Mouse (Mus musculus) MEL-GATA-1-ER (cell line): ENCODE data around the gene Ap4s1.
"Not testable (repeated sequence)": the region's sequence is repeated elsewhere in the genome, so short reads cannot be mapped to it uniquely, and the experiment has no call there.

Experiments used
- DNase-seq: peaks from one replicate; pipeline ENCODE4 v3.0.0-alpha.2; 2012; ENCODE audit warnings: low read depth; ENCODE audit errors: extremely low read depth

Gene Ap4s1

DNA sequence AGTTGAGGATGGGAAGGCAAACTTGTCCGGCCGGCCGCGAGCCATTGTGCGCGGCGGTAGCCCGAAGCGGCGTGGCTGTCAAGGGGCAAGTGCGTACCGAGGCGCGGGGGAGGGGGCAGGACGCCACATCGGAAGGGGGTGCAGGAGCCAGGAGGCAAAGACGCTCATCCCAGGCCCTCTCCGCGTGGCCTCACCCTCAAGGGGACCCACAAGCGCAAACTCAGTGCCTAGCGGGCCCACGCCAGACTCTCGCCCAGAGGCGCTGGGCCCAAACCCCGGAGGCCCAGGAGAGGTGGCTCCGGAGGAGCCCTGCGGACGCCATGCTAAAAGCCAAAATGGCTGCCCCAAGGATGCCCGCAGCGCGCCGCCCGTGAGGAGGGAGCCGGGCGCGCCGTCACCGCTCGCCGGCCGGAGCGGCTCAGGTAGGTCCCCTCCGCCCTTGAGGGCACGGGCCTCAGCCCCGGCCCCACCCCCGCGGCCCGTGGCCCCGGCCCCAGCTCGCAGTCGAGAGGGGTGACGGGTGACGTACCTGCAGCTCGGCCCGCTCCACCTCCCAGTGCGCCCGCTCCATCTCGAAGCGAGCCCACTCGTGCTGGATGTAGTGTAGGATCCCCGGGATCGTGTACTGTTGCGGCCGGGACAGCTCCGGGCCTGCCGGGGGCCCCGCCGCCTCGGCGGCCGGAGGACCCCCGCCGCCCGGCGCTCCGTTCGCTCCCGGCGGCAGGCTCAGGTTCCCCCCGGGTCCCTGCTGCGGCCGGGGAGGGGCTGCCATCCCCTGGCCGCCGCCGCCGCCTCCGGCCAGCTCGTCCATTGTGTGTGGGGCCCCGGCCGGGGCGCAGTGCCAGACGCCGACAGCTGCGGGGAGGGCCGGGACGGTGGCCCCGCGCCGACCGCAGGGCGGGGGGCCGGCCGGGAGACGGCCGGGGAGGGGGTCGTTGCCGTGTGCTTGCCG, at the start of gene Ap4s1:
TSS of gene Ap4s1 (plus strand) at position 141 of the 952 bp plus-strand sequence.
- DNase-seq = no peak

DNA sequence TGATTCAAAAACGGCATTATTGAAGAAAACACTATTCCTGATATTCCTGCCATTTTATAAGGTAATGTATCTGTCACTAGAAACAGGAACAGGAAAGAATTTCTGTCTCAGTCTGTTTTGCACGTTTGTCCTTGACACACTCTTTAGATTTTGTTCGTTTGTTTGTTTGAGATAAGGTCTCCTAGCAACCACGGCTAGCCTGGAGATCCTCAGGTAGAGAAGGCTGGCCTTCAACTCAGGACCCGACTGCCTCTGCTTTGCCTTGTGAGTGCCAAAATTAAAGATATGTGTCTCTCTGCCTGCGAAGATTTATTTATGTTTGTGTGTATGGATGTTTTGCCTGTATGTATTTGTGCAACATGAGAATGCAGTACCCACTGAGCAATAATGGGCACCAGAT, 49.0 kb upstream of the Ap4s1 start:
- no peak for DNase-seq

DNA sequence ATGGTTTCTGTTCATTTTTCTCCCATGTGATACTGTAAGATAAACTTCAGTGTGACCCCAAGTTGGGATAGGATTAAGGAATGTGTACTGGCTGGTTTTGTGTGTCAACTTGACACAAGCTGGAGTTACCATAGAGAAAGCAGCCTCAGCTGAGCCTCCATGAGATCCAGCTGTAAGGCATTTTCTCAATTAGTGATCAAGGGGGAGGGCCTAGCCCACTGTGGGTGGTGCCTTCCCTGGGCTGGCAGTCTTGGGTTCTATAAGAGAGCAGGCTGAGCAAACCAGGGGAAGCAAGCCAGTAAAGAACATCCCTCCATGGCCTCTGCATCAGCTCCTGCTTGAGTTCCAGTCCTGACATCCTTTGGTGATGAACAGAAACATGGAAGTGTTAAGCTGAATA, 41.4 kb upstream of the Ap4s1 start:
- DNase-seq = not testable (repeated sequence)

DNA sequence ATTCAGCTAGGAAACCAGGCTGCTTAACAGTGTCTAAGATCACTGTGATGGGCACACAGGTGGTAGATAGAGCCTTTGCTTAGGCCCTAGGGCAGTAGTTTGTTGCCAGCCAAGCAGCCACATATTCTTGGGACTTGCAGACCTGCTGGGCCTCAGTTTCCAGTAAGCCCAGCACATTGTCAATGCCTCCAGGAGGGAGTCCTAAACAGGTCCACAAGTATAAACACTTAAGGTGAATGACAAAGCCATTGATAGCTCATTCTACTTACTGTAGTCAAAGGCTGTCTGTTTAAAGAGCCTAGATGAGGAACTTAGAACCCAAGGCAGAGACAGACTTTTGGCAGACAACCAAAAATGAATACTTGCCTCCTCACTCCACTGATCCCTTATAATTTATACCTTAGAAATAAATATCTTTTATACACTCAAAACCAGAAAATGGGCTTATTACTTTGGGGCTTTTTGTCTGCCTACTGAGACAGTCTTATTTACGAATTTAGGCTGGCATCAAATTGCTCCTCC, 34.8 kb upstream of the Ap4s1 start:
- DNase-seq = peak; percentile 59

DNA sequence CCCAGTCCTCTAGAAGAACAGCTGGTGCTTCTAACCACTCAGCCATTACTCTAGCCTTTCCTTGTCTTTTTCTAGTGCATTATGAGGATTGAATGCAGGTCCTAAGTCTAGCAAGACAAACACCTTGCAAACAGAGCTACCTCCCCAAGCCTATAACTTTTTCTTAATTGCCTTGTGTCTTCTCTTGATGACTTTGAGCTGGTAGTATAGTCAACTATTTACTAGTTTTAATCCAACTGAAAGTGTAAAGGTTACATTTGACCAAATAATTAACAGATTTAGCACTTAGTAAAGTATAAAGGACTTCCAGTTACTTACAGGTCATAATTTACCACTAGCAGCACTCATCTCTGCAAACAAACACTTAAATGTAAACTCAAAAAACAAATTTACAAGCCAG, 27.8 kb upstream of the Ap4s1 start:
- no peak for DNase-seq

DNA sequence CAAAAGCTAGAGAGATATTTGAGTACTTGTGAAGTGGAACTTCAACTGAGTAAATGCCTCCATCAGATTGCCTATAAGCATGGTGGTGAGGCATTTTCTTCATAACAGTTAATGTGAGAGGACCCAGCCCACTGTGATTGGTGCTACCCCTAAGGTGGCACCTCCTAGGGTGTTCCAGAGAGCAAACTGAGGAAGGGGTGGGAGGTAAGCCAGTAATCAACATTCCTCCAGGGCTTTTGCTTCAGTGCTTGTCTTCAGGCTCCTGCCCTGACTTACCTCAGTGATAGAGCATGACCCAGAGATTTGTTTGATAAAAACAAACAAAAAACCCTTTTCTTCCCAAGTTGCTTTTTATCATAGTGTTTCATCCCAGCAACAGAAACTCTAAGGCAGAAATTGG, 26.9 kb upstream of the Ap4s1 start:
- no peak for DNase-seq

DNA sequence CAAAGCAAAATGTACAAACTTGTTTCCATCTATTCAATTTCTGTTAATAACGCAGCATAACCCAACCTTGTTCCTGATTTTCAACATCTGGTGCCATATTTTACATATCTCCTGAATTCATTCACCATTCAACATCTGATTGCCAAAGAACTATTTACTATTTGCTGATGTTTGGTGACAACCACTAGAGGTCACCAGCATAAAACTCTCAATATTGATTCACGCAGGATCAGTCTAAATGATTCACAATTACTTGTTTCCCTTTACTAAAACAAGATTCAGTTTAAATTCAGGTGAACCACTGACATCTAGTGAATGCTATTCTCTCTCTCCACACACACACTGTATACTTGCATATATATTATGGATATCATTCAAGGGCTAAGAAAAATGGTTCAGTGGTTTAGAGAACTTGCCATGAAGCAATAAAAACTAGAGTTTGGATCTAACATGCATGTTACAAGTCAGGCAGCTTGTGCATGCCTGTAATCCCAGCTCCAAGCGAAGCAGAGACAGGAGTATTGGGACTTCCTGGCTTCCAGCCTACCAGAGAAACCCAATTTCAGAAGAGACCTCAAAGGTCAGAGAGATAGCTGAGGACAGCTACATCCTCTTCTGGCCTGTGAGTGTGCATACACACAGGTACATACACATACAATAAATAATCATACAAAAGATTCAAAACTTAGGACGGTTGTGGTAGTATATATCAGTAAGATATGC, 24.0 kb upstream of the Ap4s1 start:
- DNase-seq = no peak

DNA sequence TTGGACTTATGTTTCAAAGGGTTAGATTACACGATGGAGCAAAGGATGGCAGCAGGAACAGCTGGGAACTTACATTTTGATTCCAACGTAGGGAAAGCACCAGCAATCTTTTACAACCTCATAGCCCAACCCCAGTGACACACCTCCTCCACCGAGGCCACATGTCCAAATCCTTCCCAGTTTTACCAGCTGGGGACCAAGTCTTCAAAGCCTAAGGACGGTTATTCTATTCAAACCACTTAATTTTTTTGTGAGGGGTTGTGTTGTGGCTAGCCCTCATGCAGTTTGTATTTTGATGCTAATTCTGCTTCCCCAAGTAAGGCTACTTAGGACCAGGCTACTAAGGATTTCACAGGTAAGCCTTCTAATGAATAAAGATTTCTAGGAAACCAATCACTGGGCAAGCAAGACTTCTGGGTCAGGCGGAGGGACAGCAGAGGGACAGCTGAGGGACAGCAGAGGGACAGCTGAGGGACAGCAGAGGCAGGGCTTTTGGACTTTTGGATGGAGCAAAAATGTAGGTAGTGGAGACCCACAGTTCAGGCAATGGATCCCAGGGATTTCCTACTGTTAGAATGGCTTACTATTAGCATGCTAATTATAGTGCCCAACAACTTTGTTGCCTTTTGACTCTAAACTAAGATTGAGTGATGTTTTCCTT, 19.5 kb upstream of the Ap4s1 start:
- DNase-seq = no peak

DNA sequence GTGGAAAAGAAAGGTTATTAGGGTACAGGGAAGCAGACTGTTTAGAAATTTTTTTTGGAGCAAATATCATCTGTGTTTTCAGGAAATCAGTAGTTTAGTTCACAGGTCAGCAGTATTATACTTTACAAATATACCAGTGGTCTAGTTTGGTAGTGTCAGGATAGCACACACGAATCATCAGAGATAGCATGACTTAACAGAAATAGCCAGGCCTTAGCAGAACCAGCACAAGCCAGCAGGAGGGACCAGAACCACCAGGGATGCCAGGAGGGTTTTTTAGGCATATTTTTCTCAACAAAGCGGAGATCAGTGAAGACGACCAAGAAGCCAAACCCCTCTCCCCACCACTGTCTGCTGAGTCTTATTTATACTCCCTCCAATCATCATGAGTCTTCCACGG, 17.6 kb upstream of the Ap4s1 start:
- no peak for DNase-seq

DNA sequence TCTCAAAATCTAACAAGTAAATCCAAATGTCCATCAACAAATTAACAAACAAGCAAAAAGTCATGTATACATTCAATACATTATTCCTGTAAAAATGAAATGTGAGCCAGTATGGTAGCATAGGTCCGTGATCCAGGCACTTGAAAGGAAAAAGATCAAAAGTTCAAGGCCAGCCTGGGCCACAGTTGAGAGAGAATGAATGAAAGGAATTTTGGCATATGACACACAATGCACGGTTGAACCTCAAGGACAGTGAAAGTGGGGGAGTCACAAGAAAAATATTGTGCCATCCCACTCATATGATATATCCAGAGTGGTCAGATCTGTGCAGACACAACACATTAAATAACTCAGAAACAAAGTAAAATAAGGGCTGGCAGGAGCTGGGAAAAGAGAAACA, 14.4 kb upstream of the Ap4s1 start:
- DNase-seq = no peak

DNA sequence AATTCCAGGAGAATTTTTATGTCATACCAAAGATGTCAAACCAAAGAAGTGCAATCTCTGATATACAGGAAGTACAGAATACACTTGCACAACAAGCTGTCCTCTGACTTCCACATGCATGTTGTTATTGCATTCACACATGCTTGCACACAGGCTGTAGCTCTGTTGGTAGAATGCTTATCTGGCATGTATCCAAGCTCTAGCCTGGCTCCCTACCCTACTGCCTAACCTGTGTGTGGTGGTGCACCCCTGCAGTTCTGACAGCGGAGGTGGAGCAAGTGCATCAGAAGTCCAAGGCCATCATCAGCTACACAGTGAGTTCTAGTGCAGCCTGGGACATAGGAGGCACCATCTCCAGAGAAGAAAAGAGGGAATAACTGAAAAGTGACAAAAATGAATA, 12.0 kb upstream of the Ap4s1 start:
- no peak for DNase-seq

DNA sequence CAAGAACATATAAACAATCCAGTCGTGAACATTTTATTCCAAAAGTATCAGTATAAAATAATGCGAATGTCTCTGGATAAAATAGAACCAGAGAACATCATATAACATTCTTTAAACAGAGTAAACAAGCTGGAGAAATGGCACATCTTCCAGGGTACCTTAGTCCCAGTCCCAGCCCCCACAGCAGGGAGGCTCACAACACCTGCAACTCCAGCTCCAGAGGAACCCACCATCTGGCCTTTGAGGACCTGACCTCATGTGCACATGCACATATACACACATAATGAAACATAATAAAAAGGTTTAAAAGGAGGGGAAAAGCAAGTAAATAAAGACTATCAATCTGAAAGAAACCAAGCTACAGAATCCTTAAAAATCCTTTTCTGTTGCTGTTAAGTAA, 2.3 kb upstream of the Ap4s1 start:
- no peak for DNase-seq

DNA sequence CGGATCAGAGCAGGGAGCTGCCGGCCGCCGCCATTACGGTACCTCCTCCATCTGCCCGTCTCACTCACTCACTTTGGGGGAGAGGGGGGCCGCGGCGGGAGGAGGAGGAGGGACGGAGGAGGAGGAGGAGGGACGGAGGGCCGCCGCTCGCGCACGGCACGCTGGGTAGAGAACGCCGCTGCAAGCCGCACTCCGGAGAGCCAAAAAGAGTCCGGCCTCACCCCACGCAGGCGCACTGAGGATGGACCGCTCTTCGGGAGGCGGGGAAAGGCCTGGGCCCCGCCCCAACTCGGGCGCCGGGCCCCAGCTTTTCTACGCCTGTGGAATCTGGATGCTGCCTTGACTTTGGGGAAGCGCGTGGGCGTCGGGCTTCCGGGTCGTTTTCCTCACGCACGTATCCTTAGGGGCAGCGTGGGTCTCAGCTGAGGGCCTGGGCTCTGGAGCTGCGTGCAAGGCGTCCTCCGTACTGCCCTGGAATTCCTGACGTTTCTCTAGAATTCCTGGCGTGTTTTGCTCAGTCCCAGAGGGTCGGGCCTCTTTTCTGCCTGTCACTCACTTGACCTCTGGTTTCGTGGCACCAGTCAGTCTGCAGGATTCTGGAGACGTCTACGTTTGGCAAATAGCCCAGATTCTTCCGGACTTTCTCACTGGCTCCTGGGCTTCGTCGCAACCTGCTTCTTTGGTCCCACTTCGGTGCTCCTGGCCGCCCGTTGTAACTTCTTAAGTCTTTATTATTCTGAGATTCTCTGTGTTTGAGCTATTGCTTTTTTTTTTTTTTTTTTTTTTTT, 1.2 kb downstream of the Ap4s1 start, which contains the start of gene Strn3:
TSS of gene Strn3 (minus strand) at position 53 of the 788 bp plus-strand sequence.
- peak; percentile 91 for DNase-seq

DNA sequence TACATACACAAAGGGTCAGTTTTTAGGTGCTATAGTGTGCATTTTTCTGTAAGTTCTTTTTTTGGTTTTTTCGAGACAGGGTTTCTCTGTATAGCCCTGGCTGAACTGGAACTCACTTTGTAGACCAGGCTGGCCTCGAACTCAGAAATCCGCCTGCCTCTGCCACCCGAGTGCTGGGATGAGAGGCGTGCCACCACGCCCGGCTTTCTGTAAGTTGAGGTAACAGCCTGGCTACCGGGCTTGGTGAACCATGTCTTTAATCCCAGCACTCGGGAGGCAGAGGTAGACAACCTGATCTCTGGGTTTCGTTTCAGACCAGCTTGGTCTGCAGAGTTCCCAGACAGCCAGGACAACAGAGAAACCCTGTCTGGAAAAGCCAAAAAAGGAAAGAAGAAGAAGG, 2.0 kb downstream of the Ap4s1 start:
- not testable (repeated sequence) for DNase-seq

DNA sequence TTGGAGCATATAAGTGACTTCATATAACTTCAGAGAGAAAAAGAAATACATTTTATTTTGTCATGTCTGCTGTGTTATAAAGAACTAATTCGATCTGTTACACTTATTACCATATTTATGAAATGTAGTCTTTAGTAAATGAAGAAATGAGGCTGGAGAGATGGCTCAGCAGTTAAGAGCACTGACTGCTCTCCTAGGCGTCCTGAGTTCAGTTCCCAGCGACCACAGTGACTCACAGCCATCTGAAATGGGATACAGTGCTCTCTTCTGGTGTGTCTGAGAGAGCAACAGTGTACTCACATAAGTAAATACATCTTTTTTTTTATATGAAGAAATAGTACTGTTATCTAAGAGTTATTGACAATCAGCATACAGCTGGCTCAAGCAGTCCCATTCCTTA, 2.6 kb downstream of the Ap4s1 start:
- no peak for DNase-seq

DNA sequence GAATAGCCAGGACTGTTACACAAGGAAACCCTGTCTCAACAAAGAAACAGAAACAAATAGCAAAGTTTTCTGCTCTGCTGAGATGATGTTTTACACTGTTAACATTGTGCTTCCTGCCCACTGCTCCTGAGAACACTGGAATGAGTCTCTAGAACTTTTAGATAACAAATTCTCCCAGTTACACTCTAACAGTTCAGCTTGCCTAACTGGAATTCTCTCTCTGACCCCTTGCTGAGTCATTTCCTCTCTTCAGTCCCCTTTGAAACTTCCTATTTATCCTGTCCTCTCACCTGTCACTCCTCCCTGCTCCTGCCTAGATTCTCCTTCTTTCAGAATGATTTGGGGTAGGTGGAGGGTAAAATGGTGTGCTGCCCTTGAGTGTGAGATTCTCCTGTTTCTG, 3.3 kb downstream of the Ap4s1 start:
- DNase-seq = no peak

DNA sequence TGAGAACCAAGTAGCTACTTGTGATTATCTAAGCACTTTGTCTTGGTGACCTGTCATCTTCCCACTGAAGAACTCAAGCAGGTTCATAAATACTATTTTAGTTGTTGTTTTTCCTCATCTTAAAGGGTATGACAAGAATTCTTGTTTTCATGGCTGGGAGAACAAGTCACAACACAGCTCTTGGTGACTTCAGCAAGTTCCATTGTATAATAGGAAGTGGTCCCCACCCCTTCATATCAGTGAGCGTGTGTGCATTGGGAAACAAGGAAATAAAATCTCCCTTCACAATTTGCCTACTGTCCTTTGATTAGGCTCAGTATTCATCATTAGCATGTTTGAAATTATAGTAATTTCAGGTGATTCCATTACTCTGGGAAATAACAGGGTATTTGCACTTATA, 4.1 kb downstream of the Ap4s1 start:
- no peak for DNase-seq

DNA sequence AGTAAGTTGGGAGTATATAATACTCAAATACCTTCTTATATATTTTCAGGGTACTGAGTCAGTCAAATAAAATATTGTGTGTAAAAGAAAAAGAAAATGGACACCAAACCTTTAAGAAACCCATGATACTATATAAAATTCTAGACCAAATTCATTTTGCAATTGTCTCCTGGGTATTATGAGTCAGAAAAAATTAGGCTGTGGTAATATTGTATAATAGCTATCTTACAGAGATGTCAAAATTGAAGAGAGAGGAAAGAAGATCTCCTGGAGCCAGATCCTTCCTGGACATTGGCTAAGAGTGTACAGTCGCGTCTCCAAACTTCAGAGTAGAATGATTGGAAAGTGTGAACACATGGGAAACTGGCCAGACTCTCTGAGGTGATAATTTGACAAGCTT, 5.3 kb downstream of the Ap4s1 start:
- DNase-seq = no peak

DNA sequence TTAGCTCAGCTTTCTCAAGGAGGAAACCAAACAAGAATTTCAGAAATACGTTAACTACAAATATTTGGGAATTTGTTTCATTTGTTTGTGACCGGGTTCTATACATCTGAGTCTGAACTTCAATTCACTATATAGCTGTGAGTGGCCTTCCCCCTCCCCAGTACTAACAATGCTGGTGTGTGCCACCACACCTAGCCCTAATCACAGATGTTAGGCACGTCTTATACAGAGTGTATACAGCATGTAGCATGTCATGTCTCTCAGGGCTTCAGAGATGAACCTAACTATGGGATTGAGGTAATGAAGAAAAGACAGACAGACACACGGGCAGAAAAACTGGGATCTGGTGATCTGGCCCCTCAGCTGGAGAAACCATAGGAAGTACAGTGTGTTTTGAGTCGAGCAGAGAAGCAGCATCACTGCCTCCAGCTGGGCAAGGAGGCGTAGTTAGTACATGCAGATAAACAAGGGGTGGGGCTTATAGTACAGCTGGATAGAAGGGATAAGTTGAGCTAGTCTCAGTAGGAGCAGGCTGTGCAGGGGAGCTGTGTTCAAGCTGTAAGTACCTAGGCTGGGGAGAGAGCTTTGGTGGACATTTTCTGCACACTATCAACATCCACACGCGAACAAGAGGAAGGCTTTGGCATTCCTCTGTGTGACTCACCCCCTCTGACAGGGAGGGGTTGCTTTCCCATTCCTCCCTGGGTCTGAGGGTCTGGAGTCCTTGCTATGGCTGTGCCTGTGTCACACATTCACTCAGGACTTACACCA, 9.0 kb downstream of the Ap4s1 start:
- DNase-seq = peak; percentile 65

DNA sequence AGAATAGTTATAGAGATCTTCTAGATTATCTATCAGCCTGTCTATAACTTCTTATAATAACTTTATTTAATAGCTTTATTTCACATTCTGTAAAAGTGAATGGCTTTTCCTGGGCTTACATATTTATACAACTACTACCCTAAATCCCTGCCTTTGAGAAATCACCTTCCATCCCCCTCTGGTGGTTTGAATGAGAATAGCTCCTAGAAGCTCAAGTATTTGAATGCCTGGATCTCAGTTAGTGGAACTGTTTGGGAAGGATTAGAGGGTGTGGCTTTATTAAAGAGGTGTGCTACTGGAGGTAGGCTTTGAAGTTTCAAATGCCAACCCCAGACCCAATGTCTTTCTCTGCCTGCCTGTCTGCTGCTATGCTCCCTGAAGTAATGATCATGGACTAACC, 10.9 kb downstream of the Ap4s1 start:
- DNase-seq = no peak
